Mouse (Mus musculus): ENCODE data around the gene Coa4.

Gene Coa4

DNA sequence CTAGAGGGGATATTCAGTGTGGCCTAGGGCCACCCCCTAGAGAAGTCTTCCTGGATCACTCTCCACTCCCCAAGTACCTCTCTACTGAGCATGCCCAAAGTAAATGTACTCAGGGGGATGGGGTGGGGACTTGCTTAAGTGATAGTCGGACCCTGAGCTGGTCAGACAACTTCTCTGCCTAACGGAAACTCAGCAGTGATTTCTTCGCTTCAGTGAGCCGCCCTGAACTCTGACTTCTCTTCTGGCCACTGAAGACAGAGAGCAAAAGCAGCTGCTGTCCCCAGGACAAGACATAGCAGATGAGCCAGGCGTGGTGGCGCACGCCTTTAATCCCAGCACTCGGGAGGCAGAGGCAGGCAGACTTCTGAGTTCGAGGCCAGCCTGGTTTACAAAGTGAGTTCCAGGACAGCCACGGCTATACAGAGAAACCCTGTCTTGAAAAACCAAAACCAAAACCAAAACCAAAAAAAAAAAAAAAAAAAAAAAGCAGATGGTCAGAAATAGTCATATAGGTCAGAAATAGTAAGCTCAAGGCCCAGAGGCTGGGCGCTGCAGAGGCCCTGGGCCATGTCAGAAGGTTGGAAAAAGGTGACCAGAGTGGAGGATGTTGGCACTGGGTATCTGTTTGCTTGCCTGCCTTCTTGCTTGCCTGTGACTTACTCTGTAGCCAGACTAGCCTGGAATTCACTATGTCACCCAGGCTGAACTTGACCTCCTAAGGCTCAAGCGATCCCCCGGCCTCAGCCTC lies 32.0 kb upstream of the Coa4 start:
- DNase-seq (ENCODE audit: extremely low spot score, low read depth, low spot score): no peak

DNA sequence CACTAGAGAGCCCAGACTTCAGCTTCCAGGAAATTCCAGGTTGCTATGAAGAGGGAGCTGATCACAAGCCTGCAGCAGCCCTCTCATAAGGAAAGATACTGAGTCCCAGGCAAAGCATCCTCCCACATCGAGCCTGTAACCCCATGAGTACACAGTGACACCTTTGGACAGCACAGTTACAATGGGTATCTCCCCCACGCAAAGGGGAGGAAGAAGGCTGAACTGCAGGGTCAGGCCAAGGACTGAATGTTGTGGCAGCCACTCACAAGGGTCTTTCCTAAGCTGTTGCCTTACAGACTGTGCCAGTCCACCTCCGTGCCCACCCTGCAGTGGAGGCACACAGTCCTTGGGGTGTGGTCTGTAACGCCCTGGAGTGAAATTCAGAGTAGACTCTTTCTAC lies 30.4 kb upstream of the Coa4 start:
- DNase-seq (ENCODE audit: extremely low spot score, low read depth, low spot score): no peak

DNA sequence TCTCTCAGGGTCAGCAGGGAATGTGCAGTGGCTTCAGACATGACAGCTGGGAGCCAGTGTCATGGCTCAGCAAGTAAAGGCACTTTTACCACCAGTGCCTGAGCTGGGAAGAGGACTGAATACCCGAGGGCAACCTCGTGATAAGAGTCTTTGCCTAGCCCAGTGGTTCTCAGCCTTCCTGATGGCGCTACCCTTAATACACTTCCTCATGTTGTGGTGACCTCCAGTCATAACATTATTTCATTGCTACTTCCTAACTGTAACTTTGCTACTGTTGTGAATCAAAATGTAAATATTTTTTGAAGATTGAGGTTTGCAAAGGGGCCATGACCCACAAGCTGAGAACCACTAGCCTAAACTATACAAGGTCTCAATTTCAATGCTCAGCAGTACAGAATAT lies 28.2 kb upstream of the Coa4 start:
- no peak for DNase-seq (ENCODE audit: extremely low spot score, low read depth, low spot score)

DNA sequence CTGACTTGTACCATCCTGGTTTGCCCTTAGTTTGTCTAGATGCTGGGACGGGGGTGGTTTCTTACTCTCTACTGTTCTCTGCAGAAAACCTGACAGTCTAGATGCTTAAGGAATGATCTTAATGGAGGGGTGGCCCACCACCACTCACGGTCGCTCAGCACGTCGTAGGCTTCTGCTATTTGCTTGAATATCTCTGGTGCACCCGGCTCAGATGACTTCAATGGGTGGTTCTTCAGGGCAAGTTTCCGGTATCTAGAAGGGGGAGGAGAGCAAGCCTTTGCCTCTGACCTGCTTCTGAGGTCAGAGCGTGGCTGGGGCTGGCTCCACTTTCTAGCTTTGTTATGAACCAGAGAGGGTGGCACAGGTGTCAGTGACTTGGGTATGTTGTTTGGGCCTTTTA lies 25.3 kb upstream of the Coa4 start:
- DNase-seq (ENCODE audit: extremely low spot score, low read depth, low spot score): no peak

DNA sequence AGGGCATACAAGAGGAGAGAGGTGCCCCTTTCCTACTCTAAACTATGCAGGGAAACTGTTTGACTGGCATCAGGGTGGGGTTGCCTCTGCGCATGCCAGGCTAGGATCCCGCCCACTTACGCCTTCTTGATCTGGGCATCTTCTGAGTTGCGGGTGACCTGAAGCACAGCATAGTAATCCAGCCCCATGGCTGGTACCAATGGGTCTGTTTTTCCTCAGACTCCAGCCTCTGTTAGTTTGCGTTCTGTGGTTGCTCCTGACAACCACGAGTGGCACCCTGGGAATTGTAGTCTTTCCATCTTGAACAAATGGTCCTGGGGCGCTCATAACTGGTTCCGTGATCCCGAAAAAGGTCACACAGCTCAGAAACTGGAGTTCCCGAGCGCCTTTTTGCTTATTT lies 22.3 kb upstream of the Coa4 start, which contains the start of gene Dnajb13:
Dnajb13 (minus strand) TSS at position 388 of the 400 bp plus-strand sequence.
- DNase-seq (ENCODE audit: extremely low spot score, low read depth, low spot score): no peak

DNA sequence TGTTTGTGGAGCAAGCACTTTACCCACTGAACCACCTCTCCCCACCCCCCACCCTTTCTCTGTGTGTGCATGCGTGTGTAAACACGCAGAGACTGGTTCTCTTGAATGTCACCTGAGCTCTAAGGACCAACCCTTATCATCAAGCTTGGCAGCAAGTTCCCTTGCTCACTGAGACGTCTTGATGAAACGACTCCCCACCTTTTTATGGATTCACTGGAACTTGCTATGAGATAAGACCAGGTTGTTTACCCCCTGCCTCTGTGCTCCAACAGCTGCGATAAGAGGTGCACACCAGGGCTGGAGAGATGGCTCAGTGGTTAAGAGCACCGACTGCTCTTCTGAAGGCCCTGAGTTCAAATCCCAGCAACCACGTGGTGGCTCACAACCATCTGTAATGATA lies 16.7 kb upstream of the Coa4 start:
- no peak for DNase-seq (ENCODE audit: extremely low spot score, low read depth, low spot score)

DNA sequence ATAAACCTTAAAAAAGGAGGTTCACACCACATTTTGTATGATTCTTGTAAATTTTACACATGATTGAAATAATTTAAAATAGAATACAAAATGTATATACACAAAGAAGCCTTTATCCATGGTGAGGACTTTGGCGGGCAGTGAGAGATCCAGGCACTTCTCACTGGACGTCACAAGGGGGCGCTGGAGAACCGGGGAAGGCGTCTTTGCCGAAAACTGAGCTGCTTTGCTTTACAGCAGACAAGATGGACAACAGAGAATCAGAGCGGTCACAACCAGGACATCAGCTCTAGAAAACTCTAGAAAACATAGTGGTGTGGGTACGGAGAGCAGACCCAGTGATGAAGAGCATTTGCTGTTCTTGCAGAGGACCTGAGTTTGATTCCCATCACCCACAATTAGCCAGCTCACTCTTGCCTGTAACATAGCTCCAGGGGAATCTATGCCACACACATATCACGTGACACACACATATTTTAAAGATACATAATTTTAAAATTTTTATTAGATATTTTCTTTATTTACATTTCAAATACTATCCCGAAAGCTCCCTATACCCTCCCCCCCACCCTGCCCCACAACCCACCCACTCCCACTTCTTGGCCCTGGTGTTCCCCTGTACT lies 16.1 kb upstream of the Coa4 start:
- peak; percentile 35 for DNase-seq (ENCODE audit: extremely low spot score, low read depth, low spot score)

DNA sequence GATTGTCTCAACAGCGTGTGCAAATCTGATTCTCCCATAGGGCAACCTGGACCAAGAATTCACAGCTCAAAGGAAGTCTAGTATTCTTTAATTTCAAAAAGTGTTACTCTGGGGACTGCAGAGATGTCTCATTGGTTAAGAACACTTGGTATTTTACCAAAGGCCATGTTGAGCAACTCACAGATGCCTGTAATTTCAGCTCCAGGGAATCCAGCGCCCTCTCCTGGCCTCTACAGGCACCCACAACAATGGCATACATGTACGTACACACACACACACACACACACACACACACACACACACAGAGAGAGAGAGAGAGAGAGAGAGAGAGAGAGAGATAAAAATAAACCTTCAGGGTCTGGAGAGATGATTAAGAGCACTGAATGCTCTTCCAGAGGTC lies 14.6 kb upstream of the Coa4 start:
- no peak for DNase-seq (ENCODE audit: extremely low spot score, low read depth, low spot score)

DNA sequence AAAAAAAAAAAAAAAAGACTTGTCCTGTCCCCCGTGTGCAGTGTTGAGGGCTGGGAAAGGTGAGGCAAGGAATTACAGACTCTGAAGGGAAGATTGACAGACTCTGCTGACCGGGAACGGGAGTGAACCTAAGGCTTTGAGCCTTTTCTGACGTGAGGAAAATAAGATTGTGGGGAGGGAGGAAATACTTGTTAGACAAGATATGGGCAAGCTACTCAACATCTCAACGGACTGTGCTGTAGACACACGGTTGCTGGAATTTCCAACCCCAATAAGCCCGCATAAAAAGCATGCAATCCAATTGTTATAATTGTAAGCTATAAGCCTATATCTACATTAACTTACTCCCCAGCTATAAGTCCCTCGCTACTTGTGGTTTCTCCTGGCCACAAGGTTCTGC lies 12.2 kb upstream of the Coa4 start:
- no peak for DNase-seq (ENCODE audit: extremely low spot score, low read depth, low spot score)

DNA sequence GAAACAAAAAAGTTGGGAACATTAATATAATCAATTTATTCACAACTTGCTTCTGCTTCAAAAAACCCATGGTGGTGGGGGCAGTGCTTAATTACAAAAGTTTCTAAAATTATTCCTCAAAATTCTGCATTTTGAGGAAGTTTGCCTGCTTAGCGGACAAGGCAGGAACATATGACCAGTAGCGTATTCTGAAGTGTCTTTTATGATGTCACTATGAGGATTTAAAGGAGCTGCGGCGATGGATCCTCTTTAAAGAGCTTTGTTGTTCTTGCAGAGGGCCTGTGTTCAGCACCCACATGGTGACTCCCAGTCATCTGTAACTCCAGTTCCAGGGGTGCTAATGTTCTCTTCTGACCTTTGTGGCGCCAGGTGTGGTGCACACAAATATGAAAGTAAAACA lies 6.1 kb upstream of the Coa4 start:
- no peak for DNase-seq (ENCODE audit: extremely low spot score, low read depth, low spot score)

DNA sequence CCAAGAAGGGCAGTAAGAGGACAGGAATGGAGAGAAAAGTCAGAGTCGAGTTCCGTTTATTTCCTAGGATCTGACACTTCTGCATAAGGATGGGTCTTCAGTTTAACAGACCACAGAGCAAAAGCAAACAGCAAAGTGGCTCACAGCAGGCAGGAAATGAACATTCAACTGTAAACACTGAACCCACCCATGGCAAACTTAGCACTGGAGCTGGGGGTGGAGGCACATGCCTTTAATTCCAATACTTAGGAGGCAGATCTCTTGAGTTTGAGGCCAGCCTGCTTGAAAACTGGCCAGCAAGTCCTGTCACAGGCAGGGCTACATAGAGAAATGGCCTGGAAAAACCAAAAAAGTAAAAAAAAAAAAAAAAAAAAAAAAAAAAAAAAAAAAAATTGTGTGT lies 3.4 kb upstream of the Coa4 start:
- no peak for DNase-seq (ENCODE audit: extremely low spot score, low read depth, low spot score)

DNA sequence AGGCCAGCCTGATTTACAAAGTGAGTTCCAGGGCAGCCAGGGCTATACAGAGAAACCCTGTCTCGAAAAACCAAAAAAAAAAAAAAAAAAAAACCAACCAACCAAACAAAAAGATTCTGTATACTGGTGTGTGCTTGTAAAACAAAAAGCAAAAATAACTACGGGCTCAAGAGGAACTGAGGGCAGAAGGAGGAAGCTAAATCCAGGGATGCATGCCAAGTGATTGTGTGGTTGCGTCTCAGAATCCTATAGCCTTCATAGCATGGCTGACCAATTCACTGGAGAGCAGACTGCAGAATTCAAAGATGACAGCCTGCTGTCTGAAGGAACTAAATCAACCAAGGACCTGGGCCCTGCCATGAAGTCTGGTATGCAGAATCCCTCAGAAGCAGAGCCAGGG lies 2.7 kb upstream of the Coa4 start:
- DNase-seq (ENCODE audit: extremely low spot score, low read depth, low spot score): no peak

DNA sequence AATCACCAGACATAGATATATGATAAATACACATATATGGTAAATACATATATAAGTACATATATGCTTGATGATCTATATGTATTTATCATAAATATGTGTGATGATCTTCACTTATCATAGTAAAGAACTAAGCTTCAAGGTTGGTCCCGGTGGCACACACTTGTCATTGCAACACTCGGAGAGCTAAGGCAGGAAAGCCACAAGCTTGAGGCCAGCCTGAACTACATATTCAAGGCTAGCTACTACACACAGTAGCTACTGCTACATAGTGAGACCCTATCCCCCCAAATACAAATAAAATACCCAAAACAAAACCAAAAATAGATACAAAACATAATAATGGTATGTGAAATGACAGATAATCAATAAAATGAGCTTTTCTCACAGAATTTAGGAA lies 1.0 kb upstream of the Coa4 start:
- DNase-seq (ENCODE audit: extremely low spot score, low read depth, low spot score): no peak

DNA sequence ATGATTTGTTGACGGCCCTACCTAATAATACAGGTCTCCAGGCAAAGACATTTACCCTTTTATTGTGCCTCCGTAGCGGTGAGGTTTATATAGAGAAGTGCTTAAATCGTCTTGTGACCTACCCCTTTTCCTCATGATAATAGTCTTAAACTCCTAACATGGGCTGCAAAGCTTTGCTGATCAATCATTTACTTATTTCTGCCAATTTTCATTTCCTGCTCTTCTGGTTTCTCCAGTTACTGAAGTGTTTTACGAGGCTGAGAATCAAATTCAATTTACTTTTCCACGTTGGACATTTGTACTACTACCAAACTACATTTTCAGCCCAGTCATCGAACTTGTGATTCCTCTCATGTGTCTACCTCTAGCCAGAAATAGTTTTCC lies 640 bp downstream of the Coa4 start:
- DNase-seq (ENCODE audit: extremely low spot score, low read depth, low spot score): no peak

DNA sequence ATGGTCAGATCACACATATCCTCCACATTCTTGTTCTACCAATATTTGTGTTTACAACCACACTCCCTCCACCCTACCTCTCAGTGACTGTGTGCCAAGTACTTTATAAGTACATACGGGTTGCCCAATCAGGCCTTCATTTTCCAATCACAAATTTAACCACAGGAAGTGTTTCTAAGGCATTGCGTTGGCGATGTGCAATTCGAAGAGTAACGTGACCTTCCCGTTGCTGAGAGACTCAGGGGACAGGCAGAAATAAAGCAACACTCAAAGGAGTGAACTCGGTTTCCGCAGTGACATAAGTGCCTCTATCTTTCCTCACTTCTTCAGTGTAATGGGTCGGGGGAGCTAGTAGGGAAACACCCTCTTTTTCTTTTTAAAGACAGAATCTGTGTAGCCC lies 2.6 kb downstream of the Coa4 start:
- no peak for DNase-seq (ENCODE audit: extremely low spot score, low read depth, low spot score)

DNA sequence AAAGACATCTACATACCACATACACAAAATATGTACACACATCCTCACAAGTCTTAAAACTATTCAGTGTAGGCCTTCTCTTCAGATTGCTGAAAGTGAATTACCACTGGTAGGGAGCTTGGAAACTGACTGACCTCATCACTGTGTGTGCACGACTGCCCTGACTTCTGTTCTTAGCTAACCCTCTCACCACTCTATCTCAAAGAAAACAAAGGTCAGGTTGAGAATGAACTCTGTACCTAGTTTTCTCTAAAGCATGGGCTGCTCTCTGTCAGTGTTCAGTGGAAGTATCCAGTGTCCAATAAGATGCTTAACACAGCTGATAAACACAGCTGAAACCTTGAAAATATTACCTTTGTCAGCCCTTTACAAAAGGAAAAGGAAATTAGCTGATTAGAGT lies 7.6 kb downstream of the Coa4 start:
- DNase-seq (ENCODE audit: extremely low spot score, low read depth, low spot score): no peak

DNA sequence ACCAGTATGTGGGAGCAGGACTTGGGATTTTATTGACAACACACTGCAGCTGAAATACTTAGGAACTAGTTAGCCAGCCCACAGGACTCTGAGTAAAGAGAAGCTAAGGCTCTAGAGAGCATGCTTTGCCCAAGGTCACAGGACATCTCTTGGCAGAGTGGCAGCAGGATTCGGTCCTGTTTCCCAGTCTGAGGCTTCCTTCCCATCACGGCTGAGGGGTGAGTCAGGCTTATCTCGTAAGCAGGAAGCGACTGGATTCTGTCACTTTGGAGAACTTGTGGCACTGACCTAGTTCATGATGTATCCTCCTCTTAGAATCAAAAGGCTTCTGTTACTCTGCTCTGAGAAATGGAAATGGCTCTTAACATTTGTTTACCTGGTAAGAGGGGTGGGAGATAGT lies 10.8 kb downstream of the Coa4 start:
- DNase-seq (ENCODE audit: extremely low spot score, low read depth, low spot score): no peak

DNA sequence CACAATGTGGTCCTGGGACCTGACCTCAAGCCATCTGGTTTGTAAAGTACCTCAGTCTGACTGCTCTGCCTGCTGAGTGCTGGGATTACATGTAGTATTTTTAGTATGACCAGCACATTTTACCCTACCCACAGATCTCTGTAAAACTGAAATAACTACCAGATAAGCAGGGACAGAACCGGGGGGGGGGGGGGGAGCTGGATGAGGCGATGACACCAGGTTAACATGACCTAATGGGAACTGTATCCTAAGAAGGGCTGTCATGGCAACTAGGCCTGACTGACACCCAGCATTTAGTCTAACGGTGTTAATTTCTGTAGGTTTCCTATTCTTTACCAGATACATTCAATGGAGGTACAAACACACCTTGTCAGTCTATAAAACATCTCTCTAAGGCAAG lies 12.9 kb downstream of the Coa4 start:
- DNase-seq (ENCODE audit: extremely low spot score, low read depth, low spot score): no peak

DNA sequence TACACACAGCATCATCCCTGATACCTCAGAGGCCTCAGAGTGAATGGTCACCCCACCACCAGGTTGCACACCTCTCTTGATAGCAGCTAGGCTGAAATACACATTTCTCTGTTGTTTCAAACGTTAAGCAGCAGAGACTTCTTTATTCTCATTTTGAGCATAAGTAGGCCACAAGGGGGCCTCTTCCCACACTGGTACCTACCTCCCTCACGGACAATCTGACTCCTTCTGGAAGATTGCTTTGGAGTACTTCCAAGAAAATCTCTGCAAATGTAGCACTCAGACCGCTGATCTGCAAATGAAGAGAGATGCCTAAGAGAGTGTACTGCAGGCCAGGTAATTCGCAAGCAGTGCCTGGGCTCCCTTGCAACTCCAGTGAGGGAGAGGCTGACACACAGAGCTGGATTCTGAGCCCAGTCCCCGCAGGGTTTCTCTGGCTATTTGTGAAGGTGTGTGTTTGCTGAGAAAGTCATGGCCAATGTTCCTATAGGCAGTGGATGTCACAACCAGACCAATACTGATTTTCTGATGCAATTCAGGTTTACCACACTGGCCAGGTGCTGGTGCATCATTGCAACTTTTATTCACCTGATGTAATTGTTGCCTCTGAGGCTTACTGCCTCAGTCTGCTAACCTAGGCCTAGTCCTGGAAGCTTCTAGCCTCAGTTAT lies 13.6 kb downstream of the Coa4 start:
- DNase-seq (ENCODE audit: extremely low spot score, low read depth, low spot score): no peak

DNA sequence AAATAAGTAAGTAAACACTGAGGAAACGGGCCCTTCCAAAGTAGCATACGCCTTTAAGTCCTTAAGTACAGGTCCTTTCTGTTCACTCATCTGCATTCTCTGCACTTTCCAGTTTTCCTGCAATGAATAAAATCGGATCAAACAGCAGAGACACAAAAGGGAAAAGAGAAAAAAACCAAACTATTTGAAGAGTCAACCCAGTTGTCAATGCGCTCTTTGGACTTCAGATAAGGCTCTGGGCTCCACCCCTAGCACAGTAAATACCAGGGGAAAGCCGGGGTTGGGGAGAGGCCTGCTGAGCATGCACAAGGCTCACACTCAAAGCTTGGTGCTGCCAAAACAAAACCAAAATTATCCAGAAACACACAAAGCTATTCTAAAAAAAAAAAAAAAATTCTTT lies 18.1 kb downstream of the Coa4 start:
- DNase-seq (ENCODE audit: extremely low spot score, low read depth, low spot score): no peak

DNA sequence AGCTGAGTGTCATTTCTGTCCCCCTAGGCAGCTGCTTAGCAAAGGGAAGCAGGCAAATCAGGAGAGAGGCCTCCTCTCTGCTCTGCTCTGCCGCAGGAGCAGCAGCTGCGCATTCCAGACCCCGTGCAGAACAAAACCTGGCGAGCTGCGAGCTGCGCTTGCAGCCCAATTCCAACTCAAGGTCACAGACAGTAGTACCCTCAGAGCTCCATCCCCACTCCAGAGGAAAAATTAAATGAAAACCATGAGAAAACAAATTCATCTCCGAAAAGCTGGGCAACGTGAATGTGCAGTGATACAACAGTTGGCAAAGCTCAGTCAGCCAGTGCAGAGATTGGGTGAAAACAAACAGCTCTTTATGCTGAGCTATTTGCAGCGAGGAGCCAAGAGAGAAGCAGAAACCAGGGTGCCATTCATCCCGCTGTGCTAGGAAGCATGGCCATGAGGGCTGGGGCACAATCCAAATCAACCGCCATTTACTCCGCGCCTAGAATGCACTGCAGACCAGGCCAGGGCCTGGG lies 18.6 kb downstream of the Coa4 start:
- no peak for DNase-seq (ENCODE audit: extremely low spot score, low read depth, low spot score)

DNA sequence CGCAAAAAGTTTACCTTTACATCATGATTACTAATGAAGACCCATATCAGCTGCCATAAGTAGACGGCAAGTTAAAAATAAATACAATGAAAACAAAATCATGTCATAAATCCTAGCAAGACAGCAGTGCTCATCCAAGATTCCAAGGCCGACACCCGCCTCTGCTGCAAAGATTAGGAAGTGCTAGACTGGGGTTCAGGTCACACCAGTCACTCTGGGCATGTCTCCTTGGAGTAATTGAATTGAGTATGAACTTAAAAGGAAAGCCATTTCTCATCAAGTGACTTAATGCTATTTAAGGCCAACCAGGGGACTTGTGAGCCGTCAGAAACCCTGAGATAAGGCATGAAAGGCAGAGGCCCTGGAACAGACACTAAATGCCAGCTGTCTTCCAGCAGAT lies 20.4 kb downstream of the Coa4 start:
- DNase-seq (ENCODE audit: extremely low spot score, low read depth, low spot score): no peak

All from hindlimb bud, embryonic 11.5 days (tissue).